Mouse (Mus musculus): ENCODE data around the gene Rdh7.

DNA sequence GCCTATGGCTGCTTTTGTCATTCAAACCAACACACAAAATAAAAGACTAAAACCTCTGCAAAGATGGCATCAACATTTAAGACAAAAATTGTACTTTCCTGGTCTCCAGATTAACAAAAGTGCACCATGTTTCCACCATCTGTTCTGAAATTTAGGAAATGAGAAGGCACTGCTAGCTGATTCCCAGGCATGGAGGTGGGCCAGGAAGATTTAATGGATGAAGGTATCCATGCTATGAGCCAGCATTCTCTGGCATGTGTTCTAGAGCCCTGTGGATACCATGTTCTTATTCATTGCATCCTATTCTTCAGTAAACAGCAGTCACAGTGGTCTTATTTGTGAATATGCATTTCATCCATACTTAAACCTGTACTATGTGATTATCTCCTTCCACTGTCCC is 32.2 kb downstream of the Rdh7 start:
- TF ChIP-seq CTCF (IDR thresholded peaks at IDR 0.05; ENCODE audit: insufficient read depth, low read length): no peak
- TF ChIP-seq POLR2A (IDR thresholded peaks at IDR 0.05; ENCODE audit: borderline replicate concordance, extremely low read depth, low read depth, low read length): no peak
